Mouse (Mus musculus) brain, adult 2 months (tissue): ENCODE data around the gene Ano3.
"Not testable (repeated sequence)": the region's sequence is repeated elsewhere in the genome, so short reads cannot be mapped to it uniquely, and the experiment has no call there.

Experiments
- DNase-seq: peaks from one replicate; pipeline ENCODE4 v3.0.0; 2011; ENCODE audit warnings: low read depth, low spot score

The Ano3 gene

GRCm38 (mm10) chr2:110950823-110951222 is at the start of gene Ano3:
Ano3 (minus strand) TSS chr2:110950923.
- DNase-seq, result not testable (repeated sequence)

GRCm38 (mm10) chr2:110990071-110990470 is 39.3 kb upstream of the Ano3 start:
- no peak for DNase-seq

- peak; percentile 16 for DNase-seq
These were observed 38.8 kb upstream of the Ano3 start for GRCm38 (mm10) chr2:110989539-110989938.

- peak; percentile 96 for DNase-seq
These were observed 35.1 kb upstream of the Ano3 start for GRCm38 (mm10) chr2:110985853-110986271.

- peak; percentile 61 for DNase-seq
These were observed 31.0 kb upstream of the Ano3 start for GRCm38 (mm10) chr2:110981733-110982132.

GRCm38 (mm10) chr2:110979610-110980009 is 28.9 kb upstream of the Ano3 start:
- peak; percentile 52 for DNase-seq

GRCm38 (mm10) chr2:110976871-110977270 is 26.1 kb upstream of the Ano3 start:
- peak; percentile 53 for DNase-seq

- no peak for DNase-seq
These were observed 19.4 kb upstream of the Ano3 start for GRCm38 (mm10) chr2:110970158-110970557.

- peak; percentile 26 for DNase-seq
These were observed 14.7 kb upstream of the Ano3 start for GRCm38 (mm10) chr2:110965398-110965797.

- DNase-seq, result no peak
These were observed 305 bp downstream of the Ano3 start for GRCm38 (mm10) chr2:110950432-110950803.

GRCm38 (mm10) chr2:110949679-110950431 is 868 bp downstream of the Ano3 start:
- DNase-seq, result peak; percentile 95

- peak; percentile 62 for DNase-seq
These were observed 5.6 kb downstream of the Ano3 start for GRCm38 (mm10) chr2:110945171-110945570.

GRCm38 (mm10) chr2:110935691-110936090 is 15.0 kb downstream of the Ano3 start:
- no peak for DNase-seq

- peak; percentile 95 for DNase-seq
These were observed 21.6 kb downstream of the Ano3 start for GRCm38 (mm10) chr2:110929126-110929525.

- peak; percentile 64 for DNase-seq
These were observed 41.2 kb downstream of the Ano3 start for GRCm38 (mm10) chr2:110909506-110909905.

- peak; percentile 95 for DNase-seq
These were observed 44.2 kb downstream of the Ano3 start for GRCm38 (mm10) chr2:110906473-110906872.

GRCm38 (mm10) chr2:110896477-110897270 is 54.0 kb downstream of the Ano3 start:
- DNase-seq, result peak; percentile 69

GRCm38 (mm10) chr2:110871650-110872049 is 79.1 kb downstream of the Ano3 start:
- DNase-seq, result peak; percentile 4

GRCm38 (mm10) chr2:110865584-110865983 is 85.1 kb downstream of the Ano3 start:
- no peak for DNase-seq

GRCm38 (mm10) chr2:110863376-110863775 is 87.3 kb downstream of the Ano3 start:
- peak; percentile 82 for DNase-seq

- peak; percentile 49 for DNase-seq
These were observed 111.0 kb downstream of the Ano3 start for GRCm38 (mm10) chr2:110839559-110840243.

GRCm38 (mm10) chr2:110816189-110816588 is 134.5 kb downstream of the Ano3 start:
- peak; percentile 76 for DNase-seq
